In genomic region chr6:145352705-145353104, GRCm38 (mm10) we compare ENCODE assay signal across 24 mouse cellular contexts.
"Had no signal": no experiment of that assay in that cellular context is flagged by ENCODE, and none has a peak within 500 bp of the region (broad histone marks: within the 10 kb centered on the region; RNA-seq: fewer than 3 reads in every experiment).

No protein-coding gene starts in this region.

- H3K27ac ChIP-seq: heart, adult 2 months; heart, embryonic 13.5 days; heart, embryonic 15.5 days; hindbrain, embryonic 13.5 days; hindbrain, embryonic 15.5 days; hindbrain, postnatal 0 days; kidney, embryonic 15.5 days; kidney, postnatal 0 days; limb, embryonic 13.5 days had no signal

- H3K9ac ChIP-seq: heart, embryonic 13.5 days; heart, embryonic 15.5 days; hindbrain, embryonic 13.5 days; hindbrain, embryonic 15.5 days; kidney, embryonic 15.5 days; limb, embryonic 13.5 days; limb, embryonic 15.5 days had no signal

- H3K4me1 ChIP-seq: heart, embryonic 15.5 days; hindbrain, embryonic 13.5 days; hindbrain, embryonic 15.5 days had no signal

- H3K4me3 ChIP-seq: heart, adult 2 months; heart, embryonic 13.5 days; heart, embryonic 15.5 days; hindbrain, embryonic 13.5 days; hindbrain, embryonic 15.5 days; kidney, embryonic 15.5 days; limb, embryonic 13.5 days; limb, embryonic 15.5 days had no signal

- H3K36me3 ChIP-seq: heart, embryonic 13.5 days; heart, embryonic 15.5 days; hindbrain, embryonic 13.5 days; hindbrain, embryonic 15.5 days; kidney, embryonic 15.5 days; limb, embryonic 13.5 days; limb, embryonic 15.5 days had no signal

- ATAC-seq: hindbrain, postnatal 0 days had no signal

- H3K4me2 ChIP-seq: heart, embryonic 11.5 days; heart, embryonic 13.5 days; heart, embryonic 15.5 days; hindbrain, embryonic 13.5 days; hindbrain, embryonic 15.5 days; kidney, embryonic 15.5 days; limb, embryonic 13.5 days; limb, embryonic 15.5 days had no signal

- H3K9me3 ChIP-seq: heart, embryonic 15.5 days; hindbrain, embryonic 13.5 days; hindbrain, embryonic 15.5 days; kidney, embryonic 15.5 days; limb, embryonic 15.5 days had no signal

- DNase-seq: gastrocnemius, postnatal 14 days; gastrocnemius, postnatal 36 days; heart, adult 11 months; heart, adult 2 months; heart, postnatal 14 days; heart, postnatal 36 days; kidney, adult 11 months; kidney, adult 2 months; kidney, adult 9 months; kidney, postnatal 14 days; kidney, postnatal 36 days; layer of hippocampus, adult 9-11 months; layer of hippocampus, postnatal 36 days; left cerebral cortex, postnatal 4 days had no signal

- H3K27me3 ChIP-seq: heart, embryonic 13.5 days; heart, embryonic 15.5 days; hindbrain, embryonic 15.5 days; kidney, embryonic 15.5 days; limb, embryonic 13.5 days; limb, embryonic 15.5 days had no signal
